Mouse (Mus musculus): ENCODE data around the gene Cdc14b.
A peak's percentile ranks its signal among the peaks of the same experiment; 100 is the strongest.

The Cdc14b gene

DNA sequence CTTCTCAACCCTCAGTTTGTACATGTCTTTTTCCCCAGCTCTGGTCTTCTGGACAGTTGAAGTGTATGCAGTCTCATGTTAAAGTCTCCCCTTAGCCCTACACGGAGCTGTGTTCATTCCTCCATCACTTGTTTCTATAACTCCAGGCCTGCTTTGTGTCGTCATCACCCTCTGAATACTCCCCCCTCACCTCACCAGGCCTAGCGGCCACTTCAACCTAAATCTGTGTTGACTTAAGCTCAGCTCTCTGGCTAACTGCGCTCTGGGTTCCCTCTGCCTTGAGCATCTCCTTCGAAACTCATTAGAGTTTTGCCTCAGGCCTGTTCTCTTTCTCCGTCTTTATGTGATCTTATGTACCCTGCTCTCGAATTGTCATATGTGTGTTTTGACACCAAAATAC, 97.1 kb downstream of the Cdc14b start:
- no peak for DNase-seq (ENCODE audit: low spot score)

DNA sequence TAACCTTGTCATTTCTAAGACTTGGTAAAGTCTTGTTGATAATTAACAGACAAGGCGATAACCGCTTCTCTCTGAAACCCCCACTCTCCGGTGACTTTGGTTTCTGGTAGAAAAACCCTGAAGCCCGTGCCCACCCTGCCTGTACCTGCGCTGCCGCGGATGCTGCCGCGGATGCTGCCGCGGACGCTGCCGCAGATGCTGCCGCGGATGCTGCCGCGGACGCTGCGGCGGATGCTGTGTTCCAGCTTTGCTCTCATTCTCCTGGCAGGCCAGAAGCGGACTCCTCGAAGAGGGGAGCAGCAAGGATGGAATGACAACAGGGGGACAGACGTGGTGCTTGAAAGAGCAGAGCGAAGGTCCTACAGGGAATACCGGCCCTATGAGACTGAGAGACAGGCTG, 105.3 kb downstream of the Cdc14b start:
- DNase-seq (ENCODE audit: low spot score) = no peak

DNA sequence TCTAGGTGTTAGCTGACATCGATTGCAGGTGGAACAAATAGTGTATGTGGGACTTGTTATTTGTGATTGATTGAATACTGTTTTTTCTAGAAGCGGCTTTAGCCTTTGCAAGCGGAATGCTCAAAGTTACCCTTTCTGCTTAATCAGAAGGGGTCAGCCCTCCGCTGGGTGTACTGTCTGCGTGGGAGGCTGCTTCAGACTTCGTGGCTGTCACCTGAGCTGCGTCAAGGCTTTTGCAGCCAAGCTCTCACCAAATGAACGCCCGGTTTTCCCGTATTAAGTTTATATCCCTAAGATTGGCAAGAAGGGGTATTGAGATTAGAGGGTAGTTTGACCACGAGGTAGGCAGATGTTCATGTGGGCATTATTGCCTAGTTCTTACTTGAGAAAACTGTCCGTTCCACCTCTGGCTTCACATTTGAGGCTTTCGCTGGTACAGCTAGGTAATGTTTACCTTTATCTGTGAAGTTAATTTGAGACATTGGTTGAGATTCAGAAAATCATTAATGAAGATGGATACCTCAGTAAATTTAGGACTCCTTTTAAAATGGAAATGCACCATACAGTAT, 111.9 kb downstream of the Cdc14b start:
- DNase-seq (ENCODE audit: low spot score) = no peak

DNA sequence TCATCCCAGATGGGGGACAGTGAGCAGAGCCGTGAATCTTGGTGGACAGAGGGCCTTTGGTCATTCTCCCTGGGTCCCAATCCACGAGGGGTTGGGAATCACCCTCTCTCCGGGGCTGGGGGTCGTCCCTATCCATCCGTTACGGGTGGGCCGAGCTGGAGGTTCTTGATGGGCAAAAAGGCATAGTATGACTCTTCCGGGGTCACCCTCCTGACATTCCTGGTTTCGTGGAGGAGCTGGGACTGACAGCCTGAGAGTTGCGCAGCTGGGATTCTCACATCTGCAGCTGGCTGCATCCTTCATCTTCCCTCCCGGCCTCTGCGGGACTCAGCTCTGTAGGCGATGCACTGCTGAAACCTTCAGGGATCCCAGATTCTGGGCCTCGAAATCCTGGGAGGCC, 112.5 kb downstream of the Cdc14b start:
- DNase-seq (ENCODE audit: low spot score) = no peak

DNA sequence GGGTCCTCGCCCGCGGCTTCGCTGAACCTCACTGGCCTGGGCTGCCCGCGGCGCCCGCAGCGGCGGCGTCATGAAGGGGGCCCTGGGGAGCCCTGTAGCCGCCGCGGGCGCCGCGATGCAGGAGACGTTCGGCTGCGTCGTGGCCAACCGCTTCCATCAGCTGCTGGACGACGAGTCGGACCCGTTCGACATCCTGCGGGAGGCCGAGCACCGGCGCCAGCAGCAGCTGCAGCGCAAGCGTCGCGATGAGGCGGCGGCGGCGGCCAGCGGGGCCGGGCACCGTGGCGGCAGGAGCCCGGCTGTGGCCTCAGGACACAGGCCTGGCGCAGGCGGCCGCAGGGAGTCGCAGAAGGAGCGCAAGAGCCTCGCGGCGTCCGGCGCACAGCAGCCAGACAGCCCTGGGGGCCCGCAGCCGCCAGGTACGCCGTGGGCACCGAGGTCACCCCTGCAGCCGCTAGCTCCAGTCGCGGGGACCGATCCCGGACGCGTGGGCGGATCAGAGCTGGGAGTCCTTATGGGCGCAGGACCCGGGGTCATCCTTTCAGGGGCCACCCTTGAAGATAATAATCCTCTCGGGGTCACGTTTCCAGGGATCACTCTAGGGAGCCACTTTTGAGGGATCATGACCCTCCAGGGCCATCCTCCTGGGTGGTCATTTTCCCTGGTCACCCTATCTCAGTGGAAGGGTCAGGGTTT, 113.0 kb downstream of the Cdc14b start:
- DNase-seq (ENCODE audit: low spot score) = no peak

DNA sequence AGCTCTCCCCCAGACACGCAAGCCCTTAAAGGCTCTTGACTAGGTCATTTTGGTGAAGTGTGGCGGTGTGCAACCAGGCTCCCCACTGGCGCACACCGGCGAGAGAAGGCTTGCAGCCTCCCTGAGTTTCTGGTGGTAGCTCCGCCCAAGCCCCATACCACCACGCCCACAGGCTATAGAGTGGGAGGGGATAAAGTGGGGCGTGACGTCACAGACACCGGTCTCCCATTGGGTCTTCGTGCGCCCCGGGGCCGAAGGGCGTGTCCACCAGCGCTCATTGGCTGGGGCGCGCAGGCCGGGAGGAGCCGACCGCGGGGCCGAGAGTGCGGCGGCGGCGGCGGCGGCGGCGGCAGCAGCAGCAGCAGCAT, 113.6 kb downstream of the Cdc14b start, which contains the start of gene Habp4:
Habp4 (plus strand) TSS at position 277 of the 368 bp plus-strand sequence.
- peak; percentile 98 for DNase-seq (ENCODE audit: low spot score)

DNA sequence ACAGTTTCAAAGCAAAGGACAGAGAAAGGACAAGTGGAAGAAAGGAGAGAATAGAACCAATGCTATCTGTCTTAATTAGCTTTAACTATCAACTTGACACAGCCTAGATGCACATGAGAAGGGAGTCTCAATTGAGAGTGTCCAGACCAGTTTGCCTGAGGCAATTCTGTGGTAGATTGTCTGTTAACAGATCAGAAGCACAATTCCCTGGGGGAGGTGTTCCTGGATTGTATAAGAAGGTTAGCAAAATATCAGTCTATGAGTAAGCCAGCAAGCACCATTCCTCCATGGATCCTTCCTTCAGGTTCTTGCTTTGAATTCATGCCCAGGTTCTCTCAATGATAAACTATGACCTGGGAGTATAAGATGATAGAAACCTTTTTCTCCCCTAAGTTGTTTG, 118.1 kb downstream of the Cdc14b start:
- DNase-seq (ENCODE audit: low spot score) = no peak

DNA sequence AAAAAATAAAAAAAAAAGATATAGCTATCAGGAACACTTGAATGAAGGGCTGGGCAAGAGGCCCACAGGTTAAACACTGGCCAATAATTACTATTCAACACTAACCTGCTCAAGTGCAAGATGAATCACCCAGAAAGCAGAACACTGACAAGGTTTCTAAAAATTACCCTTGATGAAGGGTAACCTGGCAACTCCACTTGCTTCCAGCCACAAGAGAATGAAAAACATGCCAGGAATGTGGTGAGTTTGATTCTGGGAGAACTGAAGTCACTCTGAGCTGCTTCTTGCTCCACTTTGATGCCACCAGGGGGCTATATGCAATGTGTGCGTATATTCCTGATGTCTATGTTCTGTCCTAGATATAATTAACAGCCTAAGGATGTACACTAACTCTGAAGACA, 119.9 kb downstream of the Cdc14b start:
- no peak for DNase-seq (ENCODE audit: low spot score)

DNA sequence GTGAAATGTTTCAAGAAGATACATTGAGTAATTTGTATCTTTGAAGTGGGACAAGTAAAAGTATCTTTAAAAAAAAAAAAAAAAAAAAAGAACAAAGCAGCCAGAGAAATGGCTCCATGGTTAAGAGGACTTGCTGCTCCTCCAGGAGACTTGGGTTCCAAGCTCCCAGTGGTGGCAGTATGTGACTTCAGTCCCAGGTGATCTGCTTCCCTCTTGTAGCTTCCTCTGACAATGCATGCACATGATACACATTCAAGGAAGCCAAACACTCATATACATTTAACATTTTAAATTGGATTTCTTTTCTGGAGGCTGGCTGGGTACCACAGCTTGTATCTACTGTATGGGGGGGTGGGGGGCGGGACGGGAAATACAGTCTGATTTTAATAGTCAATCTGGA, 120.4 kb downstream of the Cdc14b start:
- DNase-seq (ENCODE audit: low spot score) = no peak

DNA sequence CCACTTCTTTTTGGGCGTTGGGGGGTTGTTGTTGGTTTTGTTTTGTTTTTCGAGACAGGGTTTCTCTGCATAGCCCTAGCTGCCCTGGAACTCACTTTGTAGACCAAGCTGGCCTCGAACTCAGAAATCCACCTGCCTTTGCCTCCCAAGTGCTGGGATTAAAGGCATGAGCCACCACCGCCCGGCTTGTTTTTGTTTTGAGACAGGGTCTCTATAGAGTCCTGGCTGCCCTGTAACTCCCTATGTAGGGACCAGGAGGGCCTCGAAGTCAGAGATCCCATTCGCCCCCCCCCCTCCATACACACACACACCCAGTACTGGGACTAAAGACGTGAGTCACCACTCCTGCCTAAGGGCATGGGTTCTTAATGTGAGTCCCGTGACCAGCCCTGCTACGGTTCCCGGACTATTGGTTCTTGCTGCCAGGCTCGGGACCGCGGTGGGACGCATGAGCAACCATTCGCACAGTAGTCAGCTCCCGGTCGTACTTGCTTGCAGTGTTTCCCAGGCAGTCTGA, 121.3 kb downstream of the Cdc14b start:
- DNase-seq (ENCODE audit: low spot score) = peak; percentile 37

DNA sequence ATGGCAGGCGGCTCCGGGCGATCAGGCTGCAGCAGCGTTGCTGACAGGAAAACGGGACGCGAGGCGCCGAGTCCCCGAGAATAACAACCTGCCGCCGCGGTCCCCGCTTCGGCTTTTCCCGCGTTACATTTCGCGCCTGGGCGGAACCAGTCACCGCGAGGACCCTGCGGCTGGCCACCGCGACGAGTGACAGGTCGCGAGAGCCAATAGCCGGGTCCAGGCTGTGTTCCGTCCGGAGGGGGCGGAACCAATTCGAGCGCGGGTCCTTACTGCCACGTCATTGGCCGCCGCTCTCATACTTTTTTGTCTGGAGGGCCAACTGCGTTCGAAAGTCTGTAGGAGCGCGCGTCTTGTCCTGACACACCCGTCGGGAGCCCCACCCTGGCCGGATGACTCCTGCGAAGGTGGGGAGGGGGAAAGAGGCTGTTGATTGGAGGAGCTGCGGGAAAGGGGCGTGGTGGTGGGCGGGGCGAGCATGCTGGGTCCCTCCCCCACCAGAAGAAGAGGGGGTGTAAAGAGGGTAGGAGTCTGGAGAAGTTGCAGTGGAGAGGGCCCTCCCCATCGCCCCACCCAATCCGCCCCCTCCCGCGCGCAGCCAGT, 121.9 kb downstream of the Cdc14b start, which contains the start of gene Zfp367:
Zfp367 (minus strand) TSS at position 120 of the 600 bp plus-strand sequence.
- peak; percentile 97 for DNase-seq (ENCODE audit: low spot score)

DNA sequence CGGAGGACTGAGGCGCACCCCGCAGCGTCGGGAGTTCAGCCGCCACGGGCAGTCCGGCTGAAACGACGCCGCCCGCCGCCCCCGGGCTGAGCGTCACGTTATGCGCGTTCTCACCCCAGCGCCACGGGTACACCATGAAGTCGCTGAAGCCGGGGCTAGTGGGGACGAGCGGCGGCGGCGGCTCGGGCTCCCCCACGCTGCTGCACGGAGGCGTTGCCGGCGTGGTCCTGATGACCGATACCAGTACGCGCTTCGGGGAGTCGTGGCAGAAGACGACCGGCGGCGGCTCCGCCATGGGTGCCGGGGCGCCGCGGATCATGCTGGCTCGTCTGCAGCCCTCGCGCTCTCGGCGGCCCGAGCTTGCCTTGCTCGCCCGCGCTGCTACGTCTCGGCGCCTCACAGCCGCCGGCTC, 122.4 kb downstream of the Cdc14b start:
- DNase-seq (ENCODE audit: low spot score) = no peak

DNA sequence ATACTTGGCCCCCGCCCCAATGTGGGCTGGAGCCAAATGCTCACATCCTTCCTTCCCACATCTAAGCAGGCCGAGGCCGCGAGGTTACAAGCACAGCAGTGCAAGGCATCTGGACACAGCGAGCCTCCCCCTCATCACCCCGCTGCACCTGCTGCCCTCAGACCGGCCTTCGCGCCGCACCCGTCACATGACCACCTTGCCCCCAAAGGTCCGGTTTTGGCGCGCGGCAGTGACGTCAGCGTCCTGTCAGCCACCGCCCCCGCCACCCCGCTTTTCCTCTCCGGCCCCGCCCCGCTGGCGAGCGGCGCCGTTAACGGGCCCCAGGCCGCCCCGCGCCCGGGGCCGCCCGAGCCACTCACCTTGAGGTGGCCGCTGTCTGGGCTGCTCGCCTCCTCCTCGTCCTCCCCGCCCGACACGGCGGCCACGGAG, 122.8 kb downstream of the Cdc14b start:
- DNase-seq (ENCODE audit: low spot score) = peak; percentile 82

DNA sequence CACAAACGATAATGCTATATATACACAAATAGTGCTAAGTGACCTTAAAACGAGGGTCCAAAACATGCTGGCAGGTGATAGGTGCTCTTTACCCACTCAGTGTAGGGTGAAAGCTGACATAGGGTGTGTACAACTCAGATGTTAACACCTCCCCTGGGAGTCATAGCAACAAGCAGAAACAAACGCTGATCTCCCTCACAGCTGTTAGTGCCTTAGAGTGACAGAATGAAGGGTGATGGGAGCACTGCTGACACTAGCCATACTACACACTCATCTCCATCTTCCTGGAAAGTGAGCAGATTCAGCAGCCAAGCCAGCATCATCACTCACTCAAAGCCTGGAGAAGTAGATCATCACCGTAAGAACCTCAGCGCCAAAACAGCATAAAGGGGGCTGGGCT, 125.0 kb downstream of the Cdc14b start:
- no peak for DNase-seq (ENCODE audit: low spot score)

Data from c-Kit-positive CD71-positive TER-119-positive erythroid progenitor cells, embryonic 14.5 days (primary cell).